In the genomic region with DNA sequence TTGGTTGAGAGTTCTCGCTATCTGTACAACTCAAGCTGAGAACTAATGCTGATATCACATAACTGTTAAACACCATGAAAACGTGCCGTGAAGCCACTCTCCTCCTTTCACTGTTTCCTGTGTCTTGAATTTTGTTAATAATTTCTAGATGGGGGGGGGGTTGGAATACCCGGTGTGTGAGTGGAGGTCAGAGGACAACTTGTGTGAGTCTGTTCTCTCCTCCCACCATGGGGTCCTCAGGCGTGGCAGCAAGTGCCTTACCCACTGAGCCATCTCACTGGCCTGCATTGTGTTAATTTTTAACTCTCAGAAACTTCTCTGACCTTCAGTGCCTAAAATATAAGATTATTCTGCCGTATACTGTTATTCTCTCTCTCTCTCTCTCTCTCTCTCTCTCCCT, we compare ENCODE assay signal across 18 mouse cellular contexts.
DNase-seq lines count a peak whose midpoint lies in the region; ATAC-seq and TF ChIP-seq lines count a peak whose summit lies in the region.
"Had no signal": no experiment of that assay in that cellular context is flagged by ENCODE, and none has a peak within 500 bp of the region (broad histone marks: within the 10 kb centered on the region; RNA-seq: fewer than 3 reads in every experiment).

No protein-coding gene starts in this region.

- peak overlapping the region; percentile 21; the same call in 1 of the 2 replicates for H3K4me2 ChIP-seq in liver, embryonic 13.5 days

- no peak overlapping the region for H3K9ac ChIP-seq in liver, embryonic 13.5 days
- H3K9ac ChIP-seq: forebrain, postnatal 0 days had no signal

- WGBS in kidney, adult 2 months: 31% methylated on average over 6 of the region's 6 CpGs
- WGBS in liver, embryonic 13.5 days (ENCODE audit: insufficient replicate concordance): 63% methylated on average over 6 of the region's 6 CpGs
- WGBS in embryonic facial prominence, embryonic 10.5 days: 84% methylated on average over 6 of the region's 6 CpGs

- no peaks in the 10 kb centered on the region for H3K36me3 ChIP-seq in kidney, adult 2 months (ENCODE audit: control insufficient read depth, insufficient read depth, low read length)
- no peaks in the 10 kb centered on the region for H3K36me3 ChIP-seq in liver, embryonic 13.5 days
- H3K36me3 ChIP-seq in embryonic facial prominence, embryonic 10.5 days (replicated peaks): no peaks in the 10 kb centered on the region

- POLR2A ChIA-PET in Patski (lab: Charles Lee): no interaction called here

- peak; percentile 34 for ATAC-seq in Patski
- ATAC-seq in liver, embryonic 13.5 days (ENCODE audit: low read depth): peak; percentile 72
- ATAC-seq: forebrain, postnatal 0 days; inflammation-experienced regulatory T-cells, adult 6 months had no signal

- H3K4me3 ChIP-seq in kidney, adult 2 months (ENCODE audit: insufficient read depth, low read depth, low read length): no peak overlapping the region
- H3K4me3 ChIP-seq in liver, embryonic 13.5 days (replicated peaks): no peak overlapping the region
- H3K4me3 ChIP-seq in embryonic facial prominence, embryonic 10.5 days: no peak overlapping the region
- H3K4me3 ChIP-seq: erythroblast, embryonic 14.5 days; heart, adult 2 months had no signal

- TF ChIP-seq POLR2A in kidney, adult 2 months (IDR thresholded peaks at IDR 0.05; ENCODE audit: low read depth, low read length): no peak

- no peaks in the 10 kb centered on the region for H3K27me3 ChIP-seq in Patski
- H3K27me3 ChIP-seq in kidney, adult 2 months (replicated peaks; ENCODE audit: control insufficient read depth, insufficient read depth, low read length): no peaks in the 10 kb centered on the region
- no peaks in the 10 kb centered on the region for H3K27me3 ChIP-seq in liver, embryonic 13.5 days
- no peaks in the 10 kb centered on the region for H3K27me3 ChIP-seq in embryonic facial prominence, embryonic 10.5 days (replicated peaks; ENCODE audit: low read depth, poor library complexity, severe bottlenecking)

- no peak for DNase-seq in Patski (ENCODE audit: low read depth, low spot score)
- DNase-seq in kidney, adult 2 months: peak; percentile 89
- DNase-seq in kidney, postnatal 14 days: peak; percentile 78
- no peak for DNase-seq in liver, embryonic 13.5 days
- DNase-seq in frontal cortex, postnatal 10 days (ENCODE audit: low spot score in 2 of 2): no peak
- no peak for DNase-seq in embryonic facial prominence, embryonic 10.5 days (ENCODE audit: low spot score)
- no peak for DNase-seq in adrenal gland, postnatal 25 days
- no peak for DNase-seq in thymus, postnatal 14 days
- DNase-seq: adrenal gland, adult 8-10 months; cerebellum, adult 11 months; cerebellum, postnatal 25 days; forebrain, postnatal 0 days; gastrocnemius, postnatal 14 days; heart, adult 2 months; lung, postnatal 14 days; right cerebral cortex, postnatal 25 days had no signal

- TF ChIP-seq CTCF in Patski (IDR thresholded peaks at IDR 0.05): no peak
- TF ChIP-seq CTCF in kidney, adult 2 months (conservative IDR thresholded peaks at IDR 0.05; ENCODE audit: insufficient read depth, insufficient read length, low read depth, low read length): no peak

- no peaks in the 10 kb centered on the region for H3K9me3 ChIP-seq in liver, embryonic 13.5 days (replicated peaks)
- H3K9me3 ChIP-seq in embryonic facial prominence, embryonic 10.5 days: no peaks in the 10 kb centered on the region

- peak overlapping the region; percentile 54 for H3K27ac ChIP-seq in kidney, adult 2 months (ENCODE audit: insufficient read depth, low read depth, low read length)
- H3K27ac ChIP-seq in liver, embryonic 13.5 days: 0 out of 2 replicates have a peak overlapping the region, but pooled peaks have one; percentile 30
- no peak overlapping the region for H3K27ac ChIP-seq in embryonic facial prominence, embryonic 10.5 days (replicated peaks)
- H3K27ac ChIP-seq: heart, adult 2 months had no signal

- peaks cover 17% of the 10 kb centered on the region for H3K4me1 ChIP-seq in kidney, adult 2 months (ENCODE audit: control insufficient read depth, insufficient read depth, low read length)
- H3K4me1 ChIP-seq in liver, embryonic 13.5 days (replicated peaks): peaks cover 15% of the 10 kb centered on the region
- H3K4me1 ChIP-seq in embryonic facial prominence, embryonic 10.5 days: peaks cover 37% of the 10 kb centered on the region

- CTCF ChIA-PET in Patski (lab: Charles Lee): interaction anchor here (1.4 kb wide), 1 partner anchor 9 kb away, joined by 5 read pairs; no protein-coding TSS in a partner anchor

- in situ Hi-C loops in Patski (cut with MboI; ENCODE audit: low pct_unique_long_range_greater_than_20kb): no loop called here

Comparison
In these comparisons a context has a peak if more than half of its experiments do, and no peak if none do; other contexts are left out.
1. DNase-seq: peak in kidney, adult 2 months (single experiment) and kidney, postnatal 14 days (single experiment); none in Patski (single experiment), liver, embryonic 13.5 days (single experiment), frontal cortex, postnatal 10 days (0 of 2), embryonic facial prominence, embryonic 10.5 days (single experiment), adrenal gland, postnatal 25 days (single experiment) and thymus, postnatal 14 days (single experiment).